Mouse (Mus musculus): ENCODE measurements around the gene Dars2.

Gene Dars2

DNA sequence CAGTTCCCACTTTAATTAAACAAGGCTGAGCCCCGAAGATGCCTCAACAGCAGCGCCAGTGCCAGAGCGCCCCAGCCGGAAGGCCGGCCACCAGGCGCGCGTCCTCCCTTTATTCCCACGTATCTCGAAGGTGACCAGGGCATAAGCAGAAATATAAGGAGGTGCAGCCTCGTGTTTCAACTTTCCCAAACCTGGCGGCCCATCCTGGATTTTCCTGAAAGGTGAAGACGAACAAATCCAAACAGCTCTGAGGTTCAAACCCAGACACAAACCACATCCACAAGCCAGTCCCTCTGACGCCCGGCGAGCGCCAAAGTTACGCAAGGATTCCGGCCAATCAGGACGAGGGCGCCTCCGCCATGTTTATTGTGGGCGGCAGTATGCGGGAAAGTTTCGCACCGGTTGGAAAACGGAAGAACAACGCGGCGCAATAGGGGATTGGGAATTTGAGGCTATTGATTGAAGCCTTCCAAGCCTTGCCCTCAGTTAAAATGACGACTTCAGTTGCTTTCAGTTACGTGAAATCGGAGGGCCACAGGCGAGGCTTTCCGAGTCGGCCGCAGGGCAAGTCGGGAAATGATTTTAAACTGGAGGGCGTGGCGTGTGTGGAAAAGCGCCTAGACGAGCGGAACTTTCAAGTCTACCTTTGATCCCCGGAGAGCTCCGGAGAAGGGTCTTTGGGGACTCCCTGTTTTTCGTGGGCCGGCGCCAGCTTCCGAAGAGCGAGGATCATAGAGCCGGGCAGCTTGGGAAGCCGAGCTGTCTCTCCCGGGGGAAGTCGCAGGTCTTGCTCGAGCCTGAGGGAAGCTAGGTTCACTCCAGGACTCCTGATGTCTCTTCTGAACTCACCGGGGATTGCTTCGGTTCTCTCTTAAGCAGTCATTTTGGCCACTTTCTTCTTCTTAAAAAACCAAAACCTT is at the start of gene Dars2, which contains the start of gene Cenpl:
Gene Dars2 (minus strand): TSS at position 307 of the 920 bp plus-strand sequence.
Gene Cenpl (plus strand): TSS at position 362 of the 920 bp plus-strand sequence.
- peak; percentile 91 for DNase-seq (ENCODE audit: low read depth, low spot score)

GRCm38 (mm10) chr1:161114591-161114990 is 44.1 kb upstream of the Dars2 start:
- no peak for DNase-seq (ENCODE audit: low read depth, low spot score)

- no peak for DNase-seq (ENCODE audit: low read depth, low spot score)
Measured at GRCm38 (mm10) chr1:161109216-161109615, 38.8 kb upstream of the Dars2 start.

DNA sequence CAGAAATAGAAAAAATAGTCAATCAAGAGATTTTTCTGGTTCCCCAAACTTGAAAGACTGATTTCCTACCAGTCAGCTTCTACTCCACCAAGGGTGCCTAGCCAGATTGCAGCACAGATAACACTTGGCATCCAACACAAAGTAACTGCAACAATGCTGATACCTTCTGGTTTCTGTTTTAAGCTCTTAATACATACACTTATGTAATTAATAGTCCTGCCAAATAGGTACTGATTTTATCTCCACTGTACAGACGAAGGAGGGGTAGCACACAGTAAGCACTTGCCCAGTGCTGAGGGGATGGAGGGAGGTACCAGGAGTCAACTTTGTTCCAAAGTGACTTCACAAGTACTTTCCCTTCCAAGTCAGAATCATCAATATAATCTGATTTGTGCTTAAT is 33.4 kb upstream of the Dars2 start:
- no peak for DNase-seq (ENCODE audit: low read depth, low spot score)

- no peak for DNase-seq (ENCODE audit: low read depth, low spot score)
Measured at GRCm38 (mm10) chr1:161099721-161100405, 29.4 kb upstream of the Dars2 start.

GRCm38 (mm10) chr1:161077243-161077642 is 6.8 kb upstream of the Dars2 start:
- no peak for DNase-seq (ENCODE audit: low read depth, low spot score)

- no peak for DNase-seq (ENCODE audit: low read depth, low spot score)
Measured at GRCm38 (mm10) chr1:161076238-161076637, 5.8 kb upstream of the Dars2 start.

- DNase-seq (ENCODE audit: low read depth, low spot score), result no peak
Measured at GRCm38 (mm10) chr1:161071272-161071620, 788 bp upstream of the Dars2 start.

DNA sequence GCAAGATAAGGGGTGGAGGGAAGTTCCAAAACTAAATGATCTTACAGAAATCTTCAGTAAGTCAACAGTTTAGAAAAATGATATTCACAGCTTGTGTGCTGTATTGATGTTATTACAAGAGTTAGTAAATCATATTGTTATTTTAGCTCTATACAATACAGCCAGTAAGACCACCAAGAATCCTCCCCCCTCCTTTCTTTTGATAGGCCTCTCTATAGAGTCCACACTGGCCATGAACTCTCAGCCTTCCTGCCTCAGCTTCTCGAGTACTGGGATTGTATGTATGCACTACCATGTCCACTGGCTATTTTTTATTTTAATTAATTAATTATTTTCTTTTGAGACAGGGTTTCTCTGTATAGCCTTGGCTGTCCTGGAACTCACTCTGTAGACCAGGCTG is 7.1 kb downstream of the Dars2 start:
- DNase-seq (ENCODE audit: low read depth, low spot score), result no peak

- DNase-seq (ENCODE audit: low read depth, low spot score), result no peak
Measured at GRCm38 (mm10) chr1:161057164-161057563, 13.3 kb downstream of the Dars2 start.

DNA sequence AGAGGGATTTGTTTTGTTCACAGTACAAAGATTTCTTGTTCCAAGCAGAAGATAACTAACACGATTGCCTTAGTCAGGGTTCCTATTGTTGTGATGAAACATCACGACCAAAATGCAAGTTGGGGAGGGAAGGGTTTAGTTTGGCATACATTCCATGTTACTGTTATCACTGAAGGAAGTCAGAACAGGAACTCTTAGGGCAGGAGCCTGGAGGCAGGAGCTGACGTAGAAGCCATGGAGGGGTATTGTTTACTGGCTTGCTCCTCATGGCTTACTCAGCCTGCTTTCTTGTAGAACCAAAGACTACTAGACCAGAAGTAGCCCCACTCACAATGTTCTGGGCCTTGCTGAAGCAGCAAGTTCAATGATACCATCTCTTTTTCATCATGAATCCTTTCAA is 23.5 kb downstream of the Dars2 start:
- no peak for DNase-seq (ENCODE audit: low read depth, low spot score)

DNA sequence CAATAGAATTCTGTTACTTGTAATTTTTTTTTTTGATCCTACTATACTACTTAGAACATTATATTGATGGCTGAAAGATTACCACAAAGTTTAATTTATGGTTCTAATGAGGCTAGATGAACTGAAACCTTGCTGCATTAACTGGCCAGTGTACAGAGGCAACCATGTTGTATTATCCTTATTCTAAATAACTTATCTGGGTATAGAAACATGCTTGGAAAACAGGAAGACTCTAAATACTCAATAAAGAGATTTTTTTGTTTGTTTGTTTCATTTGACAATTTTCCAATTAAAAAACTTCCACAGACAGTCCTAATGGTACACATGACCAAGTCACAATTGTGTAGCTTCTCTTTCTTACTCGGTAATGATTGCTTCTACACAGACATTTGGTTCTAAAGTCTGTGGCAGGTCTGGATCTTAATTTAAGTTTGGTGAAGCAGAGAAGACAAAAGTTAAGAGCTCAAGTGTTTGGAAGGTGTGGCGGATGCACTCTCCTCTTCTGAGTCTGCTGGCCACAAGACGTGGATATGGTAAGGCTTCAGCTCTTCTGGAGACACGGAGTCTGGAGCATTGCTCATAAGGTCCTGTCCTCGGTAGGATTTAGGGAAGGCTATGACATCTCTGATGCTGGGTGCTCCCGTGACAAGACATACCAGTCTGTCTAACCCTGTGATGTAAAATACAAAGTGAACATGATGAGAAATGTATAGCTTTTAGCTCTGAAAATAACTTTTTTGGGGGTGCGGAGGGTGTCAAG is 29.0 kb downstream of the Dars2 start:
- no peak for DNase-seq (ENCODE audit: low read depth, low spot score)

DNA sequence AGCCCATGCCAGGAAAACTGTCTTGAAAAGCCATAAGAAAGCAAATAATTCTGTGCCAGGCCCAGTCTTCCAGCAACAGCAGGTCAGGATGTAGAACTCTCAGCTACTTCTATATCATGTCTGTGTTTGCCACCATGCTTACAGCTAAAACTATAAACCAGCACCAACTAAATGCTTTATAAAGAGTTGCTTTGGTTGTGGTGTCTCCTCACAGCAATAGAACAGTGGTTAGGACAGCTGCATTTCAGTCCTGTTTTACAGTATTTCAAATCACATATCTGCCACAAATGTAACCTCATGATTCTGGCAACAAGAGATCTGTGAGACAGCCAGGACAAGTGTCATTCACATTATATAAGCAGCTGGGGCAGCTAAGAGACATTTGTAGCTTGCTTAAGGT is 29.6 kb downstream of the Dars2 start:
- DNase-seq (ENCODE audit: low read depth, low spot score), result no peak

DNA sequence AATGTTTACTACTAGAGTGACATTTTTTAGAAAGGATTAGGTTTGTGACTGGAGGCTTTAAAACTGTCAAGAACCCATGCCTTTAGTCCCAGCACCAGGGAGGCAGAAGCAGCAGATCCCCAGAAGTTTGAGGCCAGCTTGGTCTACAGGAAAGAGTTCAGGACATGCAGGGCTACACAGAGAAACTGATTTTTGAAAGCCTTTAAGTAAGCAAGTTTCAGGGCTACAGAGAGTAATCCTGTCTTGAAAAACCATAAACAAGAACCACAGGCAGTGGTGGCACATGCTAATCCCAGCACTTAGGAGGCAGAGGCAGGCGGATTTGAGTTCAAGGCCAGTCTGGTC is 30.1 kb downstream of the Dars2 start:
- DNase-seq (ENCODE audit: low read depth, low spot score), result no peak

- DNase-seq (ENCODE audit: low read depth, low spot score), result no peak
Measured at GRCm38 (mm10) chr1:161039741-161040425, 30.6 kb downstream of the Dars2 start.

DNA sequence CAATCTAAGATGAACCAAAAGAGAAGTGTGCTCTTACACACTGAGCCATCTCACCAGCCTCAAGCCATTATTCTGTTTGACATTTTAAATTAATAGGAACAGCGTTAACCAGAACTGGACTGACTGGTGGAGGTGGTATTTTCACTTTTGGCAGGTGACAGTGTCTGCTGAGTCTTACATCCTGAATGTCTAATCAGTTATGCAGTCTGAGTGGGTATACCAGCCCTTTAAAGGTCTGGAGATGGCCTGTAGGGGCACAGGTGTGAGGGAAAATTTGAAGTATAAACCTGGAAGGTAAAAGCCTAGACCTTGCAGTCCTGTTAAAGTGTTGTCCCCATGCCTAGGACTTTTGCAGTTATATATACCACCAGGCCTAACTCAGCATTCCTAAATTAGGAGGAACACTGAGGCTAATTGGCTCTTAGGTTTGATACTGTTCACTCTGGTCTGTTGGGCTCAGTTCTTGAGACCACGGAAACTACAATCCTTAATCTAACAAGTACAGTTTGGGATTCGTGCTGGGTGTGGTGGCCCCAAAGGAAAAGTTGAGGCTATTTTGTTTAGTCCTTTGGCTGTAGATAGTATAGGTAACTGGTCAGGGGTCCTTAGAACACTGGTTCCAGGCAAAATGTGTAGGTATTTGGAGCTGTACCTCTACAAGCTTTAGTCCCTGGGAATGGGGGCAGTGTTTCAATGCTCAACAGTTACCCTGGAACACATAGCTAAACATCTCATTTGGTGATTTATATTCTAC is 31.3 kb downstream of the Dars2 start:
- no peak for DNase-seq (ENCODE audit: low read depth, low spot score)

DNA sequence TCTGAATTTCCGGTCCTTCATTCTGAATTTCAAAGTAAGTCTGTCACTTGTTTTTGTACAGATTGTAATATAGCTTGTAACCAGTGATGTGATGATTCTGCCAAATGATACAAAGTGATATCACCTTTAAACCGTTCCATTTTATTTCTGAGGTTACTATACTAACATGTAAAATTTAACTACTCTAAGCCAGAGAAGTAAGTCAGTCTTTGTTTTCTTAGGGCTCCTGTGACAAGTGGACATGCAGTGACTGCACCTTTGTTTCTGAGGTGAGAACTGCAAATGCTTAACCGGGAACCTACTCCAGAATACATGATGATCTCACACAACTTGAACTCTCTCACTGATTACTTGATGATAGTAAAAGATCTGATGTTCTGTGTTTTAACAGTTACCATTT is 32.5 kb downstream of the Dars2 start:
- DNase-seq (ENCODE audit: low read depth, low spot score), result no peak

- DNase-seq (ENCODE audit: low read depth, low spot score), result no peak
Measured at GRCm38 (mm10) chr1:161037599-161037998, 32.9 kb downstream of the Dars2 start.

GRCm38 (mm10) chr1:161037026-161037425 is 33.4 kb downstream of the Dars2 start:
- no peak for DNase-seq (ENCODE audit: low read depth, low spot score)

DNA sequence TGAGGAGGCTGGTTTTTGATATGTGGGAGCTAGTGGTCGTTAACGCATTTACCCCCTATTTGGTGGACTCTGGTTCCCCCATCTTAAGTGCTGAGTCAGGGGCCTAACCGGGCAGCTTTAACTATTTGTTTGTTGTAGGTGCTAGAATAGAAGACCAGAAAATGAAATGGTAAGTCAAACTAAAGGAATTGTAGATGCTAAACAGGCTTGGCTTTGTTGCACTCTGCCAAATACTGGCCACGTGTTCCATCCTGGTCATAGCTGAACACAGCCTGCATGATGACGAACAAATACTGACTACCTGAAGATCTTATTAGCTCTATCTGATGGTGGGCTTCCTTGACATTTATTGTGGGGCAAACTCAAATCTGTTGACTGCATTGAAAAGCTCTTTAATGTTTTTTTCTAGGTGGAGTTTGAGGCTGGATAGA is 34.0 kb downstream of the Dars2 start:
- DNase-seq (ENCODE audit: low read depth, low spot score), result no peak

Data from embryo, embryonic 11.5 days (tissue).